Mouse (Mus musculus): ENCODE results near the gene Ebpl.
A peak's percentile ranks its signal among the peaks of the same experiment; 100 is the strongest.

The Ebpl gene

DNA sequence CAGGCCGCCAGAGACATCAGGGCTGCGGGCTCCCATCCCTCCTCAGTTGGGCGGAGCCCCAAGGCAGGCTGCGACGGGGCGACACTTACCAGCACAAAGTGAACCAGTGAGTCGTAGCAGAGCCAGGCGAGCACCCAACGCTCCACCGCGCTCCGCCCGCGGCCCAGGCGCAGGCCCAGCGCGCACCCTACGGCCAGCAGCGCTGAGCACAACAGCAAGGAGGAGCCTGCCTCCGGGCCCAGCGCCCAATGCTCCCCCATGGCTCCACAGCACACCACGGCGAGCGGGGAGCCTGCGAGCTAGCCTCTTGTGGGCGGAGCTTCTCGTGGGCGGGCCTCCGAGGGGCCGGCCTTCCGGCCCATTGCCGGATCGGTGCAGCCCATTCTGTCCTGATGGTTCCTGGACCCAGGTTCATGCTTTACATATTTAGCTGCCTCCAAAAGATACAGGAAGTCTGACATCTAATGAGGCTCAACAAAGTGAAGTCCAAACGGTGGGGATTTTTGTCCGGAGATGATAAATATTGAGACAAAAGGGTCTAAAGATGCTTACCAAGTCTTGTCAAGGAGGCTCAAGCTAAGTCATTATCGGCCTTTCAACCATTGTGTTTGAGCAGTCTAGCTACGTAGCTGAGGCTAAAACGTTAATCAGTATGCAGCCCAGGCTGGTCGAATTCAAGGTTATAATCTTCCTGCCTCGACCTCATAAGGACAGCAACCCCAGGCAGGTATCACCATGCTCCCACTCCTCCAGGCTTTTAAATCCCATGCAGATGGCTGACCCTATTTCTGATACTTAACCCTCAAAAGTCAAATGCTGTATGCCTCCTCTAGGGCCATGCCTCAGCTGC, at the start of gene Ebpl:
Gene Ebpl (minus strand): TSS at position 309 of the 850 bp plus-strand sequence.
- DNase-seq (ENCODE audit: low spot score in 2 of 2) = peak; percentile 86 to 92

GRCm38 (mm10) chr14:61410020-61410419, 49.8 kb upstream of the Ebpl start:
- no peak for DNase-seq (ENCODE audit: low spot score in 2 of 2)

GRCm38 (mm10) chr14:61407055-61407454, 46.8 kb upstream of the Ebpl start:
- no peak for DNase-seq (ENCODE audit: low spot score in 2 of 2)

- DNase-seq (ENCODE audit: low spot score in 2 of 2) = no peak
These were observed 45.5 kb upstream of the Ebpl start for GRCm38 (mm10) chr14:61405761-61406160.

DNA sequence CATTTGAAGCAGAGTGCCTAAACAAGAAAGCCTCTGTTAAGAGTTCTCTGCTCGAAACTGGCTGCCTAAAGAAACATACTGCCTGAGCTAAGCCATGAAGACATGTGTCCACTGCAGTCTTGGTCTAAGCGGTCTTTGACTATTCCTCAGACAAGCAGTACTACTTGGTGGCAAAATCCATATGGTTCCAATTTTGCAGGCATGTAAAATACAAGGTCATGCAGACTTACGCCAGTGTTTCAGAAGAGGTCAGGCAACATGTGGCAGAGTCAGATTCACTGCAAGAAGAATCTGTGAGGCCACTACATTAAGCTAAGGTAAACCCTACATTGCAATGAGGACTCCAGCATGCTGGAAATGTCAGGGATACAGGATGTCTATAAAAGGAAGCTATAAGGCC, 44.7 kb upstream of the Ebpl start:
- no peak for DNase-seq (ENCODE audit: low spot score in 2 of 2)

DNA sequence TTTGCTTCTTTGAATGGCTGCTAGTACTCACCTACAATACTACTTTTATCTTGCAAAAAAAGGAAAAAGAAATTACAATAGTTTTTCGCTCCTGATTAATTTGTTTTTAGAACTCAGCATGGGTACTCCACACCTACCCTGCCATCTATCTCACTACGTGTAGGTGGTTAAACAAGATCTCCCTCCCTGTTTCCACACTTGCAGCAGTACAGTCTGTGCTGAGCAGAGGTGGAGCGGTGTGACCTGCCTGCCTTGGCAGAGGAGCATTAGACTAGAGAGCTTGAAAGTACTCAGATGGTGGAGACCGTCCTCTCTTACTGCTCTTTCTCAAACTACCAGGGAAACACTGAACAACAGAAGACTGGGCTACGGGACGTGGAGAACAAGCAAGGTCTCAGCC, 34.5 kb upstream of the Ebpl start:
- peak in 1 of 2 experiments; percentile 20 for DNase-seq (ENCODE audit: low spot score in 2 of 2)

DNA sequence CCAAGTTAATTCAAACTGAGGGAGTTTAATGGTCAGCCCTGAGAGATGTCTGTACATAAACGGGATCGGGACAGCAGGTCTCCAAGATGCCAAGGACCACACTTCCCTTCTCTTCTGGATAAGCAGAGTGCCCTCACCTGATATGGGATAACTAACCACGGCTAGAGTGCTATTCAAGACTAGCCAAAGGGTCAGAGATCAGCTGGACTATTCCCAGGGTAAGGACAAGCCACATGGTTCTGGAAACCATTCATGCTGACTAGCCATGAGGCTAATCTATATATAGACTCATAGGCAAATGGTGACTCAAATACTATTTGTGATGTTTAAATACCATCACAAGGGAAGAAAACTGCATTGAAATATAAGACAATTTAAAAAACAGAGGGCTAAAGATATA, 30.3 kb upstream of the Ebpl start:
- DNase-seq (ENCODE audit: low spot score in 2 of 2) = no peak

DNA sequence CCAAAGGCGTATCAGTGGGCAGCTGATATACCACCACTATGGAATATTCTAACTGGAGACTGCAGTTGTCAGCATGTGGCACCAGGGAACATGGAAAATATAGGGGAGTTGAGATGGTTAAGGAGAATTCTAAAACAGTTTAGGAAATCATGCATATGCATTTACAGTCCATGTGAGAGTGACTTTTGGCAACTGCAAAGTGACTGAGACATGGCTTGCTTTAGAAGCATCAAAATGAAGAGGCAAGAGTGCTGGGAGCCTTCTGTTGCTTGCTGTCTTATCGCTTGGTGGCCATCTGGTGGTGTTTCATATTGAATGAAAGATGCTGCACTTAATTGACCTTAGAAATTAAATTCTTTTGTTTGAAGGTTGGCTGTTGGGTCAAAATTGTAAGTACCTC, 7.1 kb upstream of the Ebpl start:
- DNase-seq (ENCODE audit: low spot score in 2 of 2) = no peak

- DNase-seq (ENCODE audit: low spot score in 2 of 2) = no peak
These were observed 4.4 kb upstream of the Ebpl start for GRCm38 (mm10) chr14:61364656-61365055.

- no peak for DNase-seq (ENCODE audit: low spot score in 2 of 2)
These were observed 3.5 kb upstream of the Ebpl start for GRCm38 (mm10) chr14:61363734-61364133.

- DNase-seq (ENCODE audit: low spot score in 2 of 2) = no peak
These were observed 2.0 kb upstream of the Ebpl start for GRCm38 (mm10) chr14:61362268-61362667.

DNA sequence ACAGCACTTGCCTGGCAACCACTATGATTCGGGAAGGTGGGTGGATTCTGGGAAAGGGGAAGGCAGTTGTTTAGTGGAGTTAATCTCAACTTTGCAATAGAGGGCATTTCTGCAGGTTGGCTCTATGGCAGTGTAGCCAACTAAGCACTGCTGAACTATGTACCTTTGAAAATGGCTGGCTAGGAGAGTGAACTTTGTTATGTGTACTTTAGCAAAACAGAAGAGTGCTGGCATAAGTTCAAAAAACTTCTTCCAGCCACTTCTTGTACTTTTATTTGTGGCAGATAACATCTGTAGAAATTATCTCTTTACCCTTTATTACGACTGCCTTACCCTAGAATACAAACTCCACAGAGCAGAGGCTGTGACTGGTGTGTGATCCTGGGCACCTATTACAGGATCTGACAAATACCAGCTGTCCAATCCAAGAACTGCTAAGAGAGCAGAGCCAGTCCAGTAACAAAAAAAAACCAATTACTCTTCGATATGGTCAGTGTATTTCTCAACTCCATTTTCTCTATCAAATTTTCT, 807 bp upstream of the Ebpl start:
- DNase-seq (ENCODE audit: low spot score in 2 of 2) = no peak

DNA sequence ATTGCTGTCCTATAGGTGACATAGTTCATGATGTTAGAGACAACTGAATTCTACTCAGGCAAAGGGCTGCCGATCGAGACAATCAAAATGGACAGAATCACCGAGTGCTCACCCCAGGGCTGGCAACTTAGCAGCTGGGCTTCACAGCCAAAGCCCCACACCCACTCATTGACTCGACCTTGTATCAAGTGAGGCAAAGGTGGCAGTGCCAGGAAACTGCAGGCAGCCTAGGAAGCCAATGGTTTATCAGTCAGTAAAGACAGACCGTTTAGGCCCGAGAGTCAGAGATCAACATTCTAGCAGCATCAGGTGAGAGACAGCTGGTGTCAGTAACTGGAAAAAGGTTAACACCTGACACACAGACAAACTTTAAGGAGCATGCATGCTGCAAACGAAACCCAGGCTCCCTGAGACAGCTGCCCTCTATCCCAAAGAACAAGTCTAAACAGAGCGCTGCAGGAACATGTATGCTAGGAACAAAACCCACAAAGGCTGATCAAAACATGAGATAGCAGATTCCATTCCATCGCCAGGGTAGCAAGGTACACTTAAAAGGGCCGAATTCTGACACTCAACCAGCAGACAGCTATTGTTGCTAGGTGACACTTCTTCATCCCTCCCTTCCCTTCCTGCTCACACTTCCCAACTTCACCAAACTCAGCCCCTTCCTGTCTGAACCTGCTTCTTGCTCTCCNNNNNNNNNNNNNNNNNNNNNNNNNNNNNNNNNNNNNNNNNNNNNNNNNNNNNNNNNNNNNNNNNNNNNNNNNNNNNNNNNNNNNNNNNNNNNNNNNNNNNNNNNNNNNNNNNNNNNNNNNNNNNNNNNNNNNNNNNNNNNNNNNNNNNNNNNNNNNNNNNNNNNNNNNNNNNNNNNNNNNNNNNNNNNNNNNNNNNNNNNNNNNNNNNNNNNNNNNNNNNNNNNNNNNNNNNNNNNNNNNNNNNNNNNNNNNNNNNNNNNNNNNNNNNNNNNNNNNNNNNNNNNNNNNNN, 5.7 kb downstream of the Ebpl start:
- DNase-seq (ENCODE audit: low spot score in 2 of 2) = no peak

DNA sequence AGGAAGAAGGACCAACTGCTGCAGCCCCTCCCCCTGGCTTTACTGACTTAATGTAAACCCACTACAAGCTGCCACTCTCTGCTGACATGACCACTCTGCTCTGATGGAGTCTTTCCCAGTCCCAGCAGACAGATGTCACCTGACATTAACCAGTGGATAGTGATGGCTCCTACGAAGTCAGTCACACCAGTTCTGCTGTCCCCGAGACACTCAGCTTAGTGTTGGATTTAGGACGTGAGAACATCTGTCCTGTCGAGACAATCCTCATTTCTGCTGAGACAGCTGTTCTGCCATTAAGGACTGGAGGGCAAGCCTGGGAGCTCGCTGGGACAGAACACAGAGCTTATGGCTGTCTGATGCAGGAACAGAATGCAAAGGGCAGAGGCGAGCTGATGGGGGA, 9.4 kb downstream of the Ebpl start:
- DNase-seq (ENCODE audit: low spot score in 2 of 2) = no peak

GRCm38 (mm10) chr14:61349876-61350275, 10.4 kb downstream of the Ebpl start:
- DNase-seq (ENCODE audit: low spot score in 2 of 2) = no peak

GRCm38 (mm10) chr14:61346827-61347698, 13.2 kb downstream of the Ebpl start:
- peak; percentile 28 to 39 for DNase-seq (ENCODE audit: low spot score in 2 of 2)

DNA sequence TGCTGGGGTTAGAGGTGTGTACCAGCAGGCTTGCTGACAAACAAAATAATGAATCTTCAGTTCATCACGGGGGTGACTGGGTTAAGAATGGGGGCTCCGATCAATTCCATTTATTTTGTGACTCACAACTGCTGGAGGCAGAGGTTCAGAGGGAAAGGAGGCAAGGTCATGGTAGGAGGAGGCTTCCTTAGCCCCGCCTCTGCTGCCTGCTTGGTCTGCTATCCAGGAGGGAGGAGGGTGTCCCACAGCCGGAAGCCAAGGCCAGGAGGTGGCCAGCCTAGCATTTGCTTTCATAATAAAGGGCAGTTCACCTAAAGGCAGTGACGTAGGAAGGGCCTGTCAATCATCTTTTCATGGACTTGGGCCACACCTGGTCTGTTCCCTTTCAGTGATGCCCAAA, 15.6 kb downstream of the Ebpl start:
- DNase-seq (ENCODE audit: low spot score in 2 of 2) = no peak

GRCm38 (mm10) chr14:61339381-61339780, 20.9 kb downstream of the Ebpl start:
- no peak for DNase-seq (ENCODE audit: low spot score in 2 of 2)

- DNase-seq (ENCODE audit: low spot score in 2 of 2) = peak; percentile 77 to 85
These were observed 29.2 kb downstream of the Ebpl start for GRCm38 (mm10) chr14:61330996-61331561.

DNA sequence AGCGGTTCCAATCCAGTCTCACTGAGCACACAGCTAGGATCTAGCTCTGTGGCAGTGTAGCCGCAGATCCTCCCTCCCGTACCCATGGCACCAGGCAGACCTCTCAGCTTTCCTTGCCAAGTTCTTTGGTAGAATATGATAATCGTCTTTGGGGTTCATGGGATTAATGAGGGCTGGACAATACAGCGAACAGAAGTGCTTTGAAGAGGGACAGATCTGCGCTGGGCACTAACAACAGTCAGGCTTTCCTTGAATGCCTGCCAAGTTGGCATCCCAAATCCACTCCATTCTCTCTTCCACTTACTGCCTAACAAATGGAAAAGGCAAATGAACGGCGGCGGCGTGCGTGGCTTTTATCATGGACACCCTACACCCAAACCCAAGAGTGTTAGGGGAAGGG, 29.6 kb downstream of the Ebpl start:
- DNase-seq (ENCODE audit: low spot score in 2 of 2) = peak; percentile 32 to 52

All from right cerebral cortex, adult 2 months (tissue).